Mouse (Mus musculus): ENCODE data around the gene Slc5a2. TPM values are rescaled to one million over a fixed set of nuclear protein-coding genes. Genes with fewer than 3 reads are reported as not detected.

The Slc5a2 gene
- polyA plus RNA-seq, 1 experiment = 1,002 TPM

GRCm38 (mm10) chr7:128236856-128237592 is 28.4 kb upstream of the Slc5a2 start, which contains the start of gene Armc5:
Armc5 (plus strand) TSS chr7:128237342.
- Histone ChIP-seq H3K4me1 (ENCODE audit: control insufficient read depth, insufficient read depth, low read length) (peaks cover 12% of the 10 kb centered on the region; the same call in 1 of the 2 replicates), H3K27ac (ENCODE audit: insufficient read depth, low read depth, low read length) (peak within 1 kb of the TSS; percentile 98), H3K36me3 (ENCODE audit: control insufficient read depth, insufficient read depth, low read length) (no peaks in the 10 kb centered on the region), H3K4me3 (ENCODE audit: insufficient read depth, low read depth, low read length) (peak within 1 kb of the TSS; percentile 86), H3K27me3 (replicated peaks; ENCODE audit: control insufficient read depth, insufficient read depth, low read length) (no peaks in the 10 kb centered on the region)
- TF ChIP-seq POLR2A (IDR thresholded peaks at IDR 0.05; ENCODE audit: low read depth, low read length) = no peak
- TF ChIP-seq CTCF (conservative IDR thresholded peaks at IDR 0.05; ENCODE audit: insufficient read depth, insufficient read length, low read depth, low read length) = peak; percentile 60
- DNase-seq = peak; percentile 91
- WGBS = 15% methylated on average over 37 of the region's 37 CpGs

GRCm38 (mm10) chr7:128237593-128237926 is 27.9 kb upstream of the Slc5a2 start:
- peak overlapping the region; percentile 86 for H3K4me3 ChIP-seq (ENCODE audit: insufficient read depth, low read depth, low read length)
- WGBS = under 1% methylated on average over 25 of the region's 25 CpGs
- no peaks in the 10 kb centered on the region for H3K27me3 ChIP-seq (replicated peaks; ENCODE audit: control insufficient read depth, insufficient read depth, low read length)
- TF ChIP-seq POLR2A (IDR thresholded peaks at IDR 0.05; ENCODE audit: low read depth, low read length) (no peak), CTCF (conservative IDR thresholded peaks at IDR 0.05; ENCODE audit: insufficient read depth, insufficient read length, low read depth, low read length) (no peak)
- peak overlapping the region; percentile 98 for H3K27ac ChIP-seq (ENCODE audit: insufficient read depth, low read depth, low read length)
- no peak for DNase-seq
- no peaks in the 10 kb centered on the region for H3K36me3 ChIP-seq (ENCODE audit: control insufficient read depth, insufficient read depth, low read length)
- peaks cover 12% of the 10 kb centered on the region; the same call in 1 of the 2 replicates for H3K4me1 ChIP-seq (ENCODE audit: control insufficient read depth, insufficient read depth, low read length)

GRCm38 (mm10) chr7:128237927-128238778 is 27.3 kb upstream of the Slc5a2 start, which contains the start of gene 9130023H24Rik:
9130023H24Rik (minus strand) TSS chr7:128238031.
- peak; percentile 100 for DNase-seq
- WGBS = under 1% methylated on average over 71 of the region's 72 CpGs
- no peaks in the 10 kb centered on the region for H3K27me3 ChIP-seq (replicated peaks; ENCODE audit: control insufficient read depth, insufficient read depth, low read length)
- TF ChIP-seq POLR2A (IDR thresholded peaks at IDR 0.05; ENCODE audit: low read depth, low read length) (peak; percentile 48), CTCF (conservative IDR thresholded peaks at IDR 0.05; ENCODE audit: insufficient read depth, insufficient read length, low read depth, low read length) (no peak)
- H3K36me3 ChIP-seq (ENCODE audit: control insufficient read depth, insufficient read depth, low read length) = no peaks in the 10 kb centered on the region
- H3K27ac ChIP-seq (ENCODE audit: insufficient read depth, low read depth, low read length) = peak within 1 kb of the TSS; percentile 98
- peak within 1 kb of the TSS; percentile 86 for H3K4me3 ChIP-seq (ENCODE audit: insufficient read depth, low read depth, low read length)
- H3K4me1 ChIP-seq (ENCODE audit: control insufficient read depth, insufficient read depth, low read length) = peaks cover 12% of the 10 kb centered on the region; the same call in 1 of the 2 replicates

DNA sequence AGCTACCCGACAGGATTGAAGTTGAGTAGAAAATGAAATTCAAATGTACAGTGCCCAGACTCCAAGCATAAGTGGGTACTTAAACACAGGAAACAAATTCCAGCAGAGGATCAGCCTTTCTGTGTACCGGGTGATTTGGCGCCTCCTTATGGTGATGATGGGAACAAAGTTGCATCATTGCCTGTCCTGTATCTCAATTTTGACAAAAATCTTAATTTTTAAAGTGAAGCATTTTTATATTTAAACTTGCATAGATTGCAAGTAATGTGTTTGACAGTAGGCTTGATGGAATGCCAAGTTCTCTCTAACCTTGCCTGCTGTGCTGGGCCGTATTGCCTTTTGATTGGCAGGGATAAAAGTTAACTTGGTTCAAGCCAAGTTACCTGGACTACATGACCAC is 26.5 kb upstream of the Slc5a2 start:
- DNase-seq = peak; percentile 41
- no peak overlapping the region for H3K27ac ChIP-seq (ENCODE audit: insufficient read depth, low read depth, low read length)
- H3K4me3 ChIP-seq (ENCODE audit: insufficient read depth, low read depth, low read length) = no peak overlapping the region
- H3K36me3 ChIP-seq (ENCODE audit: control insufficient read depth, insufficient read depth, low read length) = no peaks in the 10 kb centered on the region
- 17% methylated on average over 4 of the region's 4 CpGs for WGBS
- H3K27me3 ChIP-seq (replicated peaks; ENCODE audit: control insufficient read depth, insufficient read depth, low read length) = no peaks in the 10 kb centered on the region
- H3K4me1 ChIP-seq (ENCODE audit: control insufficient read depth, insufficient read depth, low read length) = peaks cover 12% of the 10 kb centered on the region; the same call in 1 of the 2 replicates
- TF ChIP-seq CTCF (conservative IDR thresholded peaks at IDR 0.05; ENCODE audit: insufficient read depth, insufficient read length, low read depth, low read length) (peak; percentile 32; the same call in 1 of the 2 replicates), POLR2A (IDR thresholded peaks at IDR 0.05; ENCODE audit: low read depth, low read length) (no peak)

GRCm38 (mm10) chr7:128240131-128240784 is 25.2 kb upstream of the Slc5a2 start:
- Histone ChIP-seq H3K36me3 (ENCODE audit: control insufficient read depth, insufficient read depth, low read length) (peaks cover 2% of the 10 kb centered on the region), H3K27ac (ENCODE audit: insufficient read depth, low read depth, low read length) (no peak overlapping the region), H3K4me1 (ENCODE audit: control insufficient read depth, insufficient read depth, low read length) (peaks cover 12% of the 10 kb centered on the region; the same call in 1 of the 2 replicates), H3K27me3 (replicated peaks; ENCODE audit: control insufficient read depth, insufficient read depth, low read length) (no peaks in the 10 kb centered on the region), H3K4me3 (ENCODE audit: insufficient read depth, low read depth, low read length) (no peak overlapping the region)
- no peak for DNase-seq
- TF ChIP-seq POLR2A (IDR thresholded peaks at IDR 0.05; ENCODE audit: low read depth, low read length) = no peak
- no peak for TF ChIP-seq CTCF (conservative IDR thresholded peaks at IDR 0.05; ENCODE audit: insufficient read depth, insufficient read length, low read depth, low read length)
- 94% methylated on average over 27 of the region's 27 CpGs for WGBS

DNA sequence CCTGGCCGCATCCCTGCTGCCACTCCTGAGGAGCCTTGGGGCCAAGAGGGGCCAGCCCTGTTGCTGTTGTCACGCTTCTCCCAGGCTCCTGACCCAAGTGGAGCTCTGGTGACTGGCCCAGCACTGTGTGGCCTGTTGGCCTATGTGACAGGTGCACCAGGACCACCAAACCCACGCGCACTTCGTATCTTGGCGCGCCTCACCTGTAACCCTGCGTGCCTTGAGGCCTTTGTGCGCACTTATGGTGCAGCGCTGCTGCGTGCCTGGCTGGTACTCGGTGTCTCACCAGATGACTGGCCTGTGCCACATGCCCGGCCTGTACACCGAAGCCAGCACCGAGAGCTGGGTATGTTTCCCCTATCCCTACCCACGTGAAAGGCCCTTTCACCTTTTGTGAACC is 23.1 kb upstream of the Slc5a2 start:
- DNase-seq = no peak
- peaks cover 2% of the 10 kb centered on the region; the same call in 1 of the 2 replicates for H3K4me1 ChIP-seq (ENCODE audit: control insufficient read depth, insufficient read depth, low read length)
- no peaks in the 10 kb centered on the region for H3K27me3 ChIP-seq (replicated peaks; ENCODE audit: control insufficient read depth, insufficient read depth, low read length)
- no peak overlapping the region for H3K27ac ChIP-seq (ENCODE audit: insufficient read depth, low read depth, low read length)
- peaks cover 2% of the 10 kb centered on the region for H3K36me3 ChIP-seq (ENCODE audit: control insufficient read depth, insufficient read depth, low read length)
- no peak for TF ChIP-seq POLR2A (IDR thresholded peaks at IDR 0.05; ENCODE audit: low read depth, low read length)
- TF ChIP-seq CTCF (conservative IDR thresholded peaks at IDR 0.05; ENCODE audit: insufficient read depth, insufficient read length, low read depth, low read length) = no peak
- no peak overlapping the region for H3K4me3 ChIP-seq (ENCODE audit: insufficient read depth, low read depth, low read length)
- 96% methylated on average over 16 of the region's 16 CpGs for WGBS

All from kidney, adult 2 months (tissue).